Mouse (Mus musculus): ENCODE measurements around the gene Lrriq4.
A peak's percentile ranks its signal among the peaks of the same experiment; 100 is the strongest.

Lrriq4 gene

DNA sequence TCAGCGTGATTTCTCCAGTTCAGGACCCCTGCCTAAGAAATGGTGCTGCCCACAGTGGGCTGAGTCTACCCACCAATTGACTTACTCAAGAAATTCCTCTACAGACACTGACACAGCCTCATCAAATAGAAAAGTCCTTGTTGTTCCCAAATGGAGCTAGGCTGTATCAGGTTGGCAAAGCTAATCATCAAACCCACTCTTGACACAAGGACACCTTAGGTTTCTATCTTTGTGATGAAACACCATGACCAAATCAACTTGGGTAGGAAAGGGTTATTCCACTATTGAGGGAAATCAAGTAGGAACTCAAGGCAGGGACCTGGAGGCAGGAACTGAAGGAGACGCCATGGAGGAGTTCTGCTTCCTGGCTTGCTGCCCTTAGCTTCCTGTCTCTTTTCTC, at the start of gene Lrriq4:
TSS of gene Lrriq4 (plus strand) at position 301 of the 400 bp plus-strand sequence.
- DNase-seq (ENCODE audit: low spot score), result no peak

DNA sequence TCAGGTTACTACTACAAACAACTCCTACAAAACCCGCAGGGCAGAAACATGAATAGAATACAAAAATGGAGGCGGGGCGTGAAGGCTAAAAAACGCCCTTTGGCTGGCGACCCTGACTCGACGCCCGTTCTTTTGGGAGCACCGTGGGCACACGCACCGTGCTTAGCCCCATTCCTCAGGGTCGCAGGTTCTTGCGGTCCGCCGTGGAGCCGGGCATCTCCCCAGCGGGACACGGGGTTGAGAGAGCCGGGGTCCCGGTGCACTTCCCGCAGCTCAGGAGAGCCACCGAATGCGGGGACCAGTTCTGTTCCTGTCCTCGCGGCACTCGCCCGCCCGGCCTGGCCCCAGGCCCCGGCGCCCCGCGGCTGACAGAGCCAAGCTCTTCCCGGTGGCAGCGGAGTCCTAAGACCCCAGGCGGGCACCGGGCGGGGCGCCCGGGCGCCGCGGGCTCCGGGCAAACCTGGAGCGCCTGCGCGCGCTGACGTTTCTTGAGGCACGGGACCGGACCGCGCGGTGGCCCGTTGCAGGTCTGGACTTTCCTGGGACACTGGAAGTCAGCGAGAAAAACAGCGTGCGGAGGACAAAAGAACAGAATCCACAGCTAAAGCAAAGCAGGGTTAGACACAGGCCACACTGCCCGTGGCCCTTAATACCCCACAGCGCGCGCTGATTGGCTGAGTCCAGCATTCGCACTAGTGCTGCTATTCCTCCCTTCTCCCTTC, 49.0 kb upstream of the Lrriq4 start:
- peak; percentile 20 for DNase-seq (ENCODE audit: low spot score)

DNA sequence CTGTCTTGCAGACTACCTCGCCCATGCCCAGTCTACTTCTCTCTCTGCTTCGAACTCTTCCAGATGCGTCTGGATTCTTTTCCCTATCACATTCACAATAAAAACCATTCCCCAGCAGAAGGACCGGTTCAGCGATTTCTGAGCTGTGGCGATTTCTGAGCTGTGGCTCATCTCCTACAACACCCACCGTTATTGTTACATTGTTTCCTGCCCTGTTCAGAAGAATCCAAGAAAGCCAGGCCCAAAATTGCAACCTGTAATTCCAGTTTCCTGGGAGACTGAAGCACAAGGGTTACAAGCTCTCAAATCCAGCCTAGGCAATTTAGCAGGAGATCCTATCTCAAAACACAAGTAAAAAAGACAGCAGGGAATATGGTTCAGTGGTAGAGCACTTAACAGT, 47.0 kb upstream of the Lrriq4 start:
- no peak for DNase-seq (ENCODE audit: low spot score)

DNA sequence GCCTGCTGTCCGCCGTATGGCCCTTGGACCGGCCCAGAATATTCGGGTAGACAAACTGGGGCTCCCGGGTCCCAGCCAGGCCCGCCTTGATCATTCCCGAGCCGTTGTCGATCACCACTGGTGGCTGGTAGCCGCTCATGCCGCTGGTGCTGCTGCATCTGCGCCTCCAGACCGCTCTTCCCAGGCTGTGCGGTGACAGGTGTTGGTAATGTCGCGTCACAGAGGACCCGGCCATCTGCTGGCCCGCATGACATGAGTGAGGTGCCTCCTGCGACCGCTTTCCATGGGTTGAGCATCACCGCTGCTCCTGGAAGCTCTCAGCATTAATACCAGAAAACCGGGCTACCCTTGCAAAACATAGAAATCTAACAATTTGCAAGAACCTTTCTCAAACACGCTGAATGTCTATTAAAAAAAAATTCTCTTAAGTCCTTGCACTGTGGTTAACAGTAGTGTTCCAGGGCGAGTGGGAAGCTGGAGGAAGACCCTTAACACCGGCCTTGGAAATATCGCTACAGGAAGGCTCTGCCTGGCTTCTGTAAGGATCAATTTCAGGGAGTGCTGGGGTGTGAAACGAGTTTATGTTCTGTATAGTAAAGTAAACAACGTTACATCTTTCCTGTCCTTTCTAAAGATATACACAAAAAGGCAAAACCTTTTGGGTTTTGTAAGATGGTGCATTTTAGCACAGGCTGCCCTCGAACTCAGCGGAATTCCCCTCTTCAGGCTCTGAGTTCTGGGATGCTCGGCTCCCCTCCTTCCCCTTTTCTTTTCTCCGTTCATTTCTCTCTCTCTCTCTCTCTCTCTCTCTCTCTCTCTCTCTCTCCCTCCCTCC, 44.4 kb upstream of the Lrriq4 start, which contains the start of gene Actrt3:
TSS of gene Actrt3 (minus strand) at position 229 of the 835 bp plus-strand sequence.
- peak; percentile 37 for DNase-seq (ENCODE audit: low spot score)

DNA sequence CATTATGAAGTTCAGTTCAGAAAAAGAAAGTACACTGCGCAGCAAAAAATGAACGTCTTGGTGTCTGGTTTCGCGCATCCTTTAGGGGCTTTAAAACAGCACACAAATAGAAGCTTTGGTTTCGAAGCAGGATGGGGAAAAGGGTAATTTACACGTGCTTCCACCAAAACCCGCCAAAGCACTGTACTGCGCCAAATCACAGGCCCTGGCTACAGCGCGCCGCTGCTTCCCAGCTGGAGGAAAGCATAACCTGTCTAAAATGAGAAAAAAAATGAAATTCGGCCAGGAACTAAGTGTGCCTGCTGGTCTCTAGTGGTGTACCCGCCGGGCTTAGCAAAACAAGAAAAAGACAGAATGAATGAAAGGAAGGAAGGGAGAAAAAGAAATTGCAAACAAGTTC, 43.6 kb upstream of the Lrriq4 start:
- DNase-seq (ENCODE audit: low spot score), result no peak

DNA sequence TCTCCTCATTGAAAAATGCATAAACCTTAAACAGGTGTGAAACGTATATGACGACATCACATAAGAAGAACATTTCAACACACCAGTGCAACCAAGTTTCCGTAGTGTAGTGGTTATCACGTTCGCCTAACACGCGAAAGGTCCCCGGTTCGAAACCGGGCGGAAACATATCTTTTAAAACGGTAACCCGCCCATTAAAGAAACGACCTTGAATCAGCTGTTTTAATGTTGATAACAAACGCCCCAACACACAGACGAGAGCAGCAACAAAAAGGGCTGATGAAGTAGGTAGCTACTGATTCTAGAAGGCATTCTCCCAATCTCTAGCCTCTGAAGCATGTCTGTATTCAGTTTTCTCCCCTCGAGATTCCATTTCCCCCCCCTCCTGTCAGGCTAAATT, 43.1 kb upstream of the Lrriq4 start:
- peak; percentile 96 for DNase-seq (ENCODE audit: low spot score)

DNA sequence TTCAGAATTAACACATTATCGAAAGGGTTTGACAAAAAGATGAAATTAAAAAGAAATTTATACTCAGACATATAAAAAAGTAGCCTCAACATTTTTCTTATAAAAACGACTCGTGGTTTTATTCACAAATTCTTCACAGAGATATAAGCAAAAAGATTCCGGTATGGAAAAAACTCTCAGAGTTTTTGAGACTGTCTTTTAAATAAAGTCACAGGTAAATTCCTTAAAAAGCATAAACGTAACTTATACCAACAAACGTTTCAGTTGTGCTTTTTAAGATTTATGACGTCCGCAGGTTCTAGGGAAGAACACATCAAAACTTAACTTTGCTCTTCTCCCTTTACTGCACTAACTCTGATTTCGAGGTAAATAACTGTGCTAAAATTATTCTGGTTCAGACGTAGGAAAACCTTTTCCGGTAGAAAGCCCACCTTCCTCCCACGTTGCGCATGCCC, 42.7 kb upstream of the Lrriq4 start:
- no peak for DNase-seq (ENCODE audit: low spot score)

DNA sequence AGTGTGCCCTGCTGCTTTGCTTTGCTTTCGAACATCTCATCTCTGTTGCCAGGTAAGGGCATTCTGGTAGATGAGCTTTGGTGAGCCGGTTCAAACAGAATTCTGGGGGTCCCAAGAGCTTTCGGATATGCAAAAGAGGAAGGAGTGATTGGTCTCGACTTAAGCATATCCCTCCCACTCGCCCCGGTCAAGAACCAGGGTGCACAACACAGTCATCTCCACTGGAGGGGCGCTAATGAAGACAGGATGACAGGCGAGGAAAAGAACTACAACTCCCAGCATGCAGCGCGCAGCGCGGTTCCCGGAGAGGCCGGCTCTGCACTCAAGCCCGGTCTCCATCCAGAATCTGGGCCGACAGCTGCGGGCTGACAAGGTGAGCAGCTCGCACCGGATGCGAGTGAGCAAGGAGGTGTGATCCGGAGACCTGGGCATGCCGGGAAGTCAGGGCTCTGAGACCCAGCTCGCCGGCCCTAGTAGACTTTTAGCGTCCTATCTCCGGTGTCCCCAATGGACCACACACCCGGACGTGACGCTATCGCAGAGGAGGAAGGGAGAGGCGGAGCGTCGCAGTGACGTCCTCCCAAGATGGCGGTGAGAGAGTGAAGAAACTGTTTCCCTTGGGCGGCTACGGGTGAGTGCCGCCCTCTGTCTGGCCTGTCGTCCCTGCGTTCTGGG, 42.1 kb upstream of the Lrriq4 start, which contains the start of gene Mynn:
TSS of gene Mynn (plus strand) at position 1 of the 675 bp plus-strand sequence.
- peak; percentile 94 for DNase-seq (ENCODE audit: low spot score)

DNA sequence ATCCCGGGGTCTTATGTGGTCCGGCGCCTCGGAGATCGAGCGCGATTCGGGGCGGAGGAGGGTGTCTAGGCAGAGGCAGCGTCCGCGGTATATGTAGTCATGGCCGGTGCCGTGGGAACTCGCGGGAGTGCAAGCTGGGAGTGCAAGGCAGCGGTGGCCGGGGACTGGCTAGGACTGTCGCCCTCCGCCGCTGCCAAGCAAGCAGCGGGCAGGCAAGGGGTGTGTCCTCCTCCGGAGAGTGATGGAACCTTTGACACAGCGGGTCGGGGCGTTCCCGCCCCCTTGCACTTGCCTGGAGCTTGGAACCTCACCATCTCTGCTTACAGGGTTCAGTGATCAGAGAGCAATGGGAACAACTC, 41.6 kb upstream of the Lrriq4 start:
- peak; percentile 70 for DNase-seq (ENCODE audit: low spot score)

DNA sequence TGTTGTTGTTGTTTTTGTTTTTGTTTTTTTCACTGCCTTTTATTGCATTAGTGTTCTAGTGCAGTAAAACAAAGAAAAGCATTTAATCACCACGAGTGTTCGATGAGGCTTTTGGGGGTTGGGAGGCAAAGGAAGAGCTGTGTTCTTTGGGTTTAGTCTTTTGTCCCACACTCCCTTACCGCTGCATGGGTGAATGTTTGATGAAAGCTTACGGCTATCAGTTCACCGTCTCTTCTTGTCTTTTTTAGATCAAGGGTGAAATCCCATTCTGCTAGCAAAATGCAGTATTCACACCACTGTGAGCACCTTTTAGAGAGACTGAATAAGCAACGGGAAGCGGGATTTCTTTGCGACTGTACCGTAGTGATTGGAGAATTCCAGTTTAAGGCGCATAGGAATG, 41.1 kb upstream of the Lrriq4 start:
- no peak for DNase-seq (ENCODE audit: low spot score)

DNA sequence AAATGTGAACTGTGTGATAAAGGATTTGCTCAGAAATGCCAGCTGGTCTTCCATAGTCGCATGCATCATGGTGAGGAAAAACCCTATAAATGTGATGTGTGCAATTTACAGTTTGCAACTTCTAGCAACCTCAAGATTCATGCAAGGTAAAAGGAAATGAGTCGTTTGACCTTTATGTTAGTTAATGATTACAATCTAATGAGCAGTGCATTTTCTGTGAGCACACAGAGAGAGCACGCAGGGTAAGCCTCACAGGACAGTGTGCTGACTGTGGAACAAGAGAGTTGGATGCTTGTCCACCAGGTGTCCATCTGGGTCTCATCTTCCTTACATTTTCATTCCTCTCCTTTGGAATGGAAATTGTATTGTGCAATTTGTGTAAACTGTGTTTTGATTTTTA, 35.3 kb upstream of the Lrriq4 start:
- DNase-seq (ENCODE audit: low spot score), result no peak

DNA sequence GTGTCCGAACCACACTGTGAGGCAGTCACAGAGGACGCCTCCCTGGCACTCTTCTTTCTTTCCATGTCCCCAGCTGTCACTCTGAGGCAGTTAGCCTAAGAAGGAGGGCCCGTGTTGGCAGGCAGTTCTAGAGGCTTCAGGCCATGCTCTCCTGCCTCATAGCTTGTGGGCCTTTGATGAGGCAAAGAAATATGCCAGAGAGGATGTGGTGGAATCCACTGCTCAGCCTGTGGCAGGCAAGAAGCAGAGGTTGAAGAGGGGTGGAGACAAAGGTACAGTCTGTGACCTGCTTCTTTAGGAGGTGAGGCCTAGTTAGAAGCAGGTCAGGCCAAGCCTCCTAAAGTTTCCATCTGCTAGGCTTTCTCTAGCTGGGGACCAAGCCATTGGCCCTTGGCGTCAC, 33.4 kb upstream of the Lrriq4 start:
- DNase-seq (ENCODE audit: low spot score), result no peak

DNA sequence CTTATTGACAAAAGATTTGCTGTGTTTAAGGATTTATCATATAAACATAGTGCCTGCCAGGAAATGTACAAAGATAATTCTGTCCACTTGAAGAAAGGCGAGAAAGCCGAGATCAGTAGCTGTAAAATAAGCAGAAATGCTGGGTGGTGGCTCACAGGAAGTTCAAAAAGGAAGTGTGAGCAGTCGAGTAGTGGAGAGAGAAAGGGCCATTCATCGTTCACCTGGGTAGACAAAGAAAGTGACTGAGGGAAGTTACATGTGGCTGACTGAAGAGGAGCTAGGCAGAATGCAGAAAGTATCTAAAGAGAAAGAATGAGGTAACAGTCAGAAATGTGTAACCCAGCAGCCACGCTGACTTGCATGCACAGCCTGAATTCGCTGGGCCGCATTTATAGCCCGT, 24.2 kb upstream of the Lrriq4 start:
- no peak for DNase-seq (ENCODE audit: low spot score)

DNA sequence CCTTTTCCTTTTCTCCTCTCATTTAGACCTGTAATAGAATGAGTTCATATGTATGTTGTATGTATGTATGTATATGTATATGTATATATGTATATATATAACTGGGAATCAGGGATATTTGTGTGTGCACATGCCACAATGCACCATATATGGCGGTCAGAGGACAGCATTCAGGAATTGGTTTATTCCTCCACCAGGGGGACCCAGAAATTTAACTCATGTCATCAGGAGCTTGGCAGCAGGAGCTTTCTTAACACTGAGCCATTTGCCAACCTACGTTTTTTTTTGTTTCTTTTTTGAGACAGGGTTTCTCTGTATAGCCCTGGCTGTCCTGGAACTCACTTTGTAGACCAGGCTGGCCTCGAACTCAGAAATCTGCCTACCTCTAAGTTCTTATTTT, 10.6 kb upstream of the Lrriq4 start:
- no peak for DNase-seq (ENCODE audit: low spot score)

DNA sequence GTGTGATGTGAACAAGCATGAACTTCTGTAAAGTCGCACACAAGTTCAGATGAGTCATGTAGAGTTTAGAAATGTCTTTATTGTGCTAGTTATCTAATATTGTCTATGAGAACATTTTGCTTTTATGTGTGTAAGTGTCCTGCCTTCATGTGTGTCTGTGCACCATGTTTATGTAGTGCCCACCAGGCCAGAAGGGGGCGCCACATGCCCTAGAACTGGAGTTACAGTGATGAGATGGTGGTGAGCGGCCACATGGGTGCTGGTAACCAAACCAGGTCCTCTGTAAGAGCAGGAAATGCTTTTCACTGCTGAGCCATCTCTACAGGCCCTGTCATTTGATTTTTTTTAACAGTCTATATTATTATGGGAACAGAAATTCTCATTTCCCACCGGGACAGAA, 8.7 kb upstream of the Lrriq4 start:
- DNase-seq (ENCODE audit: low spot score), result no peak

DNA sequence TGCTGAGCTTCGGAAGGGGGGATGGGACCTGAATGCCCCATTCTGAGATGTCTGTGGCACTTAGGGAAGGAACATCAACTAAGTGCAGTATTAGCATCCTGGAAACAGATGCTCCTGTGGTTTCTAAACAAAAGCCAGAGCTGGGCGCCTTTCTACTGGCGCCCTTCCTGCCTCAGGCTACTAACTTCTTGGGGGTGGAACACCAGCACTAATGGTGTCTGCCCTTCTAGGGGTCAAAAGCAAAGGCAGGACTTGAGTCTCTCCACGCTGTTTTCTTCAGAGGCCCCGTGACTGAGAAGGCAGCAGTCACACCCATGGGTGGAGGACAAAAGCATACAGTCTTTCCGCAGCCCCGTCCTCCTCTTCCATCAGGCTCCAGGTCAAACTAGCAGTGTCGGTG, 2.5 kb downstream of the Lrriq4 start:
- DNase-seq (ENCODE audit: low spot score), result no peak

DNA sequence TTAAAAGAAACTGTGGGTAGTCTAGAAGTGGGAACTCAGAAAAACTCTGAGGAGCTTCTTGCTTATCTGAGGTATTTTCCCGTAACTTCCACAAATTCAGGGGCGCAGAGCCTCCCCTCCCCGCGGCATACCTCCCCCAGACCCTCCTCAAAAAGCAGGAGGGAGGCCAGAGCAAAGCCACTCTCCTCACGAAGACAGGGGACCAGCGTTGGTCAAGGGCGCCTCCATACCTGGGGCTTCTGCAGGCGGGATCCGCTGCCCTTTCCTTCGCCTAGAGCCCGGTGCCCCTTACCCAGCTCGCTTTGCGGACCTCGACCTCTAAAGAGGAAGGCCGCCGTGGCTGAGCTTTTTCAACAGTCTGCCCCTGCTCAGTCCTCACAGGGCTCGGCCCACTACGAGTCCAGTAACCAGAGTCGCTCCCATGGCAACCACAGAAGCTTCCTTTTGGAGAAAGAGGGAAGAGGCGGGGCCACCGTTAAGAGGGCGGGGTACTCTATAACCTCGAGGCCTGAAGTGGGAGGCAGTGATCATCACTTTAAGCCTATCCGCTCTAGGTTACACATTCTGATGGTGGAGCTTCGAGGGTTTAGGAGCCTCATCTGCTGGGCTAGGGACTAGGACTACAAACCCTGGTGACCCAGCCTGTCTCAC, 3.3 kb downstream of the Lrriq4 start, which contains the start of gene Lrrc34:
TSS of gene Lrrc34 (minus strand) at position 430 of the 651 bp plus-strand sequence.
- peak; percentile 3 for DNase-seq (ENCODE audit: low spot score)

DNA sequence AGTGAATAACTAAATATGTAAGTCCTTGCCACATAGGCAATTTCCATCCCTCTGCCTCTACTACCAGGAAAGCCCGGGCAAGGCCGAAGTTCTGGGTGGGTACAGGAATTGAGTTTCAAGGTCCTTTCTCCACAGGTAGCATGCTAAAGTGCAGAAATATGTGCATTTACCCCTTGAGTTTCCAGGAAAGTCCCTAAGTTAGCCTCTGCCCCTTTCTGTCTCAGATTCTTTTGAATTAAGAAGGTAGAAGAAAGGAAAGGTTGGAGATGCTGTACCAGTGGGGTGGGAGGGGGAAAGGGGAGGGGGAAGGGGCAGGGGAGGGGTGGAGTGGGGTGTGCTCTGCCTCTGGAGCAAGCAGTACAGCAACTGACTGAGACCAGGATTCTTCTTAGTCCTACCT, 4.2 kb downstream of the Lrriq4 start:
- DNase-seq (ENCODE audit: low spot score), result no peak

DNA sequence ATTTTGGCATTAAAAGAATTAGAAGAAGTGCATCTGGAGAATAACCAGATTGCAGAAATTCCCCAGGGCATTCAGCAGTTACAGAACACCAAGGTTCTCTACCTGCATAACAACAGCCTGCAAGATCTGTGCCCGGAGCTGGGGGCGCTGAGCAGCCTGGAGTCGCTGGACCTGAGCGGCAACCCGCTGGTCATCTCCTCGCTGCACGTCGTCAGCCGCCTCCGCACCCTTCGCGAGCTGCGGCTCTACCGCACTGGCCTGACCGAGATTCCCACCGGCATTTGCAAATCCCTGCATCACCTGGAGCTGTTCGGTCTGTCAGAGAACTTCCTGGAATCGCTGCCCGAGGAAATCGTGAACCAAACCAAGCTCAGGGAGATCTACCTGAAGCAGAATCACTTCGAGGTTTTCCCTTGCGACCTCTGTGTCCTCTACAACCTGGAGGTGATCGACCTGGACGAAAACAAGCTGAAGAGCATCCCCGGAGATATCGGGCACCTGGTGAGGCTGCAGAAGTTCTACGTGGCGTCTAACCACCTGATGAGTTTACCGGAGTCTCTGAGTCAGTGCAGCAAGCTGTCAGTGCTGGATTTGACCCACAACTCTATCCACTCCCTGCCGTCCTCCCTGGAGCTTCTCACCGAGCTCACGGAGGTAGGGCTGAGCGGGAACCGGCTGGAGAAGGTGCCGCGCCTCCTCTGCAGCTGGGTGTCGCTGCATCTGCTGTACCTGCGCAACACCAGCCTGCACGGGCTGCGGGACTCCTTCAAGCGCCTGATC, 5.9 kb downstream of the Lrriq4 start:
- DNase-seq (ENCODE audit: low spot score), result no peak

DNA sequence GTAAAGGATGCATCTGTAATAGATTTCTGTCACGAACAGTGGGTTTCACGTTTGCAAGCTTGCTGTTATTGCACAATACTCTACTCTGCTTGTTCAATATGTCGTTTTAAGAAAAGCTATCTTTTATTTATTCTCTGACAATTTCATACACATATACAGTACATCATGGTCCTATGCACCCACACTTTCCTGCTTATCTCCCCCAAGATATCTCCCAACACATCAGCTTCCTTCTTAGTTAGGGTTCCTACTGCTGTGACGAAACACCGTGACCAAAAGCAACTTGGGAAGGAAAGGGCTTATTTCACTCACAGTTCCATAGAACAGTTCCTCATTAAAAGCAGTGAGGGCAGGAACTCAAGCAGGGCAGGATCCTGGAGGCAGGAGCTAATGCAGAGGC, 11.6 kb downstream of the Lrriq4 start:
- DNase-seq (ENCODE audit: low spot score), result no peak

DNA sequence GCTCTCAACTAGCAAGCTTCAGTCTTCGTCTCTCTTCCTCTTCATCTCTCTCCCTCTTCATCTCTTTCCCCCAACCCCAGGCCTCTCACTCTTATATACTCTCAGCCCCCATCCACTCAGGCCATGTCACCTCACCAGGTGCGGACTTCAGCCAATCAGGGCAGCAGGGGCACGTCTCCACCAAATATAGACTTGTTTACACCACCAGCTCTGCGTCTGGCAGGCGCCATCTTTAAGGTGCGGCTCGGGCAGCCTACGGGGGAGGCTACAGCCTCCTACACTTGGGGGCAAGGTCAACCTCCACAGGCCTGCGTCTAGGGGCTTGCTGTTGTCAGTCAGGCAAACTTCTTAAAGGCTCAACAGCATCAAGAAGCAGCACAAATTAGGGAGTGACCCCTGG, 14.2 kb downstream of the Lrriq4 start:
- DNase-seq (ENCODE audit: low spot score), result no peak
